ENCODE assay signal across 26 mouse cellular contexts in genomic region chr6:88023316-88023890, GRCm38 (mm10). TPM values are rescaled to one million over a fixed set of nuclear protein-coding genes. Genes with fewer than 3 reads are reported as not detected.
DNase-seq lines count a peak whose midpoint lies in the region; ATAC-seq and TF ChIP-seq lines count a peak whose summit lies in the region.
"Had no signal": no experiment of that assay in that cellular context is flagged by ENCODE, and none has a peak within 500 bp of the region (broad histone marks: within the 10 kb centered on the region; RNA-seq: fewer than 3 reads in every experiment).

No protein-coding gene starts in this region.

- no peaks in the 10 kb centered on the region for H3K9me3 ChIP-seq in liver, embryonic 12.5 days (replicated peaks)
- H3K9me3 ChIP-seq: embryonic facial prominence, embryonic 12.5 days; forebrain, embryonic 10.5 days; forebrain, embryonic 12.5 days; G1E had no signal

- no peaks in the 10 kb centered on the region for H3K27me3 ChIP-seq in liver, adult 2 months (ENCODE audit: control insufficient read depth, insufficient read depth, low read length)
- no peaks in the 10 kb centered on the region for H3K27me3 ChIP-seq in liver, embryonic 12.5 days (replicated peaks)
- H3K27me3 ChIP-seq: CH12.LX; embryonic facial prominence, embryonic 12.5 days; forebrain, embryonic 12.5 days had no signal

- 0 out of 2 replicates have a peak overlapping the region, but pooled peaks have one; percentile 24 for H3K27ac ChIP-seq in gastrocnemius, adult 2 months
- H3K27ac ChIP-seq in liver, adult 2 months (replicated peaks; ENCODE audit: insufficient read depth, low read depth, low read length) = no peak overlapping the region; the same call in 1 of the 2 replicates
- H3K27ac ChIP-seq in liver, embryonic 12.5 days = no peak overlapping the region
- H3K27ac ChIP-seq: embryonic facial prominence, embryonic 12.5 days; forebrain, embryonic 10.5 days; forebrain, embryonic 12.5 days had no signal

- TF ChIP-seq POLR2A in liver, adult 2 months (IDR thresholded peaks at IDR 0.05; ENCODE audit: extremely low read depth, insufficient read depth, low read length) = no peak

- no peak for TF ChIP-seq CTCF in gastrocnemius, adult 2 months (IDR thresholded peaks at IDR 0.05)
- no peak for TF ChIP-seq CTCF in liver, adult 2 months (IDR thresholded peaks at IDR 0.05; ENCODE audit: low read depth, low read length)

- H3K4me2 ChIP-seq in liver, embryonic 12.5 days = no peak overlapping the region
- H3K4me2 ChIP-seq: embryonic facial prominence, embryonic 12.5 days; forebrain, embryonic 12.5 days had no signal

- no peak overlapping the region for H3K4me3 ChIP-seq in gastrocnemius, adult 2 months
- no peak overlapping the region for H3K4me3 ChIP-seq in liver, adult 2 months (ENCODE audit: insufficient read depth, low read depth, low read length)
- no peak overlapping the region for H3K4me3 ChIP-seq in liver, embryonic 12.5 days
- H3K4me3 ChIP-seq: embryonic facial prominence, embryonic 12.5 days; forebrain, embryonic 10.5 days; forebrain, embryonic 12.5 days had no signal

- peaks cover 31% of the 10 kb centered on the region for H3K4me1 ChIP-seq in liver, adult 2 months (ENCODE audit: control insufficient read depth, insufficient read depth, low read length)
- peaks cover 10% of the 10 kb centered on the region; the same call in 1 of the 2 replicates for H3K4me1 ChIP-seq in liver, embryonic 12.5 days
- H3K4me1 ChIP-seq: forebrain, embryonic 10.5 days; forebrain, embryonic 12.5 days had no signal

- intact Hi-C loops in gastrocnemius, adult 2 months (cut with DNase I) = no loop called here

- peaks cover 62% of the 10 kb centered on the region for H3K79me2 ChIP-seq in liver, adult 2 months (ENCODE audit: control insufficient read depth, insufficient read depth, low read length)

- WGBS in liver, adult 2 months = 60% methylated on average over 10 of the region's 10 CpGs
- WGBS in liver, embryonic 12.5 days (ENCODE audit: insufficient replicate concordance) = 87% methylated on average over 10 of the region's 10 CpGs

- peaks cover 13% of the 10 kb centered on the region for H3K36me3 ChIP-seq in liver, adult 2 months (ENCODE audit: control insufficient read depth, insufficient read depth, low read length)
- H3K36me3 ChIP-seq in liver, embryonic 12.5 days = peaks cover 37% of the 10 kb centered on the region

- DNase-seq in adrenal gland, adult (ENCODE audit: inconsistent age in 2 of 2, low spot score in 1 of 2) = peak; percentile 28 to 75
- no peak for DNase-seq in adrenal gland, adult 18-20 months (ENCODE audit: low spot score in 2 of 2)
- no peak for DNase-seq in gastrocnemius, adult 2 months
- DNase-seq in gastrocnemius, postnatal 25 days = no peak
- DNase-seq in liver, adult 2 months (ENCODE audit: extremely low read depth, low read depth, low spot score) = peak; percentile 57
- DNase-seq in gonadal fat pad, adult 2 months (ENCODE audit: low read depth) = peak; percentile 83
- DNase-seq in urinary bladder, adult 18-20 months (ENCODE audit: low spot score in 2 of 2) = no peak
- DNase-seq: adrenal gland, postnatal 10 days; adrenal gland, postnatal 25 days; B cell, adult 2 months; cerebellum, adult 11 months; cerebellum, adult 18-20 months; cerebellum, adult 8-10 months; cerebellum, adult 9-11 months; cerebellum, postnatal 14 days; cerebellum, postnatal 36 days; embryo, embryonic 11 days had no signal

- no peak for ATAC-seq in liver, embryonic 12.5 days
- ATAC-seq: CD4-positive, CD25-positive, alpha-beta regulatory T cell, adult 4 months; forebrain, embryonic 14.5 days; forebrain, embryonic 16.5 days had no signal

- H3K9ac ChIP-seq in liver, adult 2 months (ENCODE audit: low read depth, low read length) = no peak overlapping the region
- H3K9ac ChIP-seq in liver, embryonic 12.5 days = no peak overlapping the region
- H3K9ac ChIP-seq: embryonic facial prominence, embryonic 12.5 days; forebrain, embryonic 12.5 days had no signal

RNA-seq across cellular contexts. Expression of gene Rab7, which starts 21.7 kb away (rescaled TPM):
- total RNA-seq in adrenal gland, adult 18-20 months (2021) = 100 to 1,000 TPM; 295 to 343 TPM
- 100 to 1,000 TPM; 320 to 401 TPM for total RNA-seq in gastrocnemius, adult 2 months (2021)
- 100 to 1,000 TPM; 265 to 292 TPM for total RNA-seq in gastrocnemius, postnatal 25 days (2021)
- 69.7 and 80.9 TPM in 2 replicates for total RNA-seq in liver, adult 2 months (2014; rRNA removed)
- polyA plus RNA-seq in liver, adult 2 months (2012; rRNA removed) = 134 and 145 TPM in 2 replicates
- 134 and 135 TPM in 2 replicates for polyA plus RNA-seq in liver, embryonic 12.5 days (2016; fragmentation: Nextera tagmentation; extraction: Ambion mirVana)
- 224 and 272 TPM in 2 replicates for polyA plus RNA-seq in gonadal fat pad, adult 2 months (2012; rRNA removed)

RNA-seq across cellular contexts. Expression of gene H1fx, which starts 42.0 kb away (rescaled TPM):
- total RNA-seq in adrenal gland, adult 18-20 months (2021) = 1 to 10 TPM; 5.9 to 9.1 TPM
- 1 to 10 TPM in 1 of 2 experiments, under 1 TPM in 1; 0.99 to 1.6 TPM for total RNA-seq in gastrocnemius, adult 2 months (2021)
- total RNA-seq in gastrocnemius, postnatal 25 days (2021) = 1 to 10 TPM; 1.5 to 3.5 TPM
- total RNA-seq in liver, adult 2 months (2014; rRNA removed) = 0.13 TPM in 1 of 2 replicates, not detected in the other
- polyA plus RNA-seq in liver, adult 2 months (2012; rRNA removed) = 0.11 and 0.52 TPM in 2 replicates
- polyA plus RNA-seq in liver, embryonic 12.5 days (2016; fragmentation: Nextera tagmentation; extraction: Ambion mirVana) = 14.1 and 15.3 TPM in 2 replicates
- polyA plus RNA-seq in gonadal fat pad, adult 2 months (2012; rRNA removed) = 7.7 and 15.5 TPM in 2 replicates
- total RNA-seq: G1E had no signal
- polyA plus RNA-seq: CD4-positive, CD25-positive, alpha-beta regulatory T cell, adult 4 months; G1E had no signal

Comparison
In these comparisons a context has a peak if more than half of its experiments do, and no peak if none do; other contexts are left out.
1. DNase-seq: peak in adrenal gland, adult (2 of 2), liver, adult 2 months (single experiment) and gonadal fat pad, adult 2 months (single experiment); none in adrenal gland, adult 18-20 months (0 of 2), gastrocnemius, adult 2 months (single experiment), gastrocnemius, postnatal 25 days (single experiment) and urinary bladder, adult 18-20 months (0 of 2).